Mouse (Mus musculus): ENCODE results near the gene Adgrb3. TPM values are rescaled to one million over a fixed set of nuclear protein-coding genes. Genes with fewer than 3 reads are reported as not detected.

The Adgrb3 gene
- polyA plus RNA-seq, 1 experiment from 2014 or later: 0.95 TPM

- WGBS: 0% methylated on average over 31 of the region's 99 CpGs
Observed at GRCm38 (mm10) chr1:25829921-25830751, 629 bp upstream of the Adgrb3 start.

GRCm38 (mm10) chr1:25828071-25828755 is 1.3 kb downstream of the Adgrb3 start:
- H3K4me2 ChIP-seq (ENCODE audit: low read depth, severe bottlenecking): no peak overlapping the region
- peaks cover 14% of the 10 kb centered on the region for H3K27me3 ChIP-seq (ENCODE audit: control insufficient read depth, insufficient read depth, low read length)
- WGBS: 77% methylated on average over 9 of the region's 9 CpGs
- H3K9me3 ChIP-seq (ENCODE audit: control insufficient read depth, low read length): no peaks in the 10 kb centered on the region
- no peak overlapping the region for H3K27ac ChIP-seq (replicated peaks; ENCODE audit: low read depth, low read length)
- DNase-seq (ENCODE audit: low spot score): no peak
- no peak overlapping the region for H3K9ac ChIP-seq (ENCODE audit: low read length)
- no peaks in the 10 kb centered on the region for H3K4me1 ChIP-seq (ENCODE audit: control insufficient read depth, insufficient read depth, low read length)
- no peaks in the 10 kb centered on the region for H3K36me3 ChIP-seq (ENCODE audit: control insufficient read depth, insufficient read depth, low read length)
- no peak overlapping the region for H3K4me3 ChIP-seq (ENCODE audit: low read depth, low read length)
- ATAC-seq (ENCODE audit: insufficient number of reproducible peaks, low FRiP score, low TSS enrichment, low read depth): no peak

More at GRCm38 (mm10) chr1:25829921-25830751, 629 bp upstream of the Adgrb3 start:
- ATAC-seq (ENCODE audit: insufficient number of reproducible peaks, low FRiP score, low TSS enrichment, low read depth) (peak; percentile 78), DNase-seq (ENCODE audit: low spot score) (peak; percentile 81)
- Histone ChIP-seq H3K9ac (ENCODE audit: low read length) (peak overlapping the region; percentile 56), H3K4me2 (ENCODE audit: low read depth, severe bottlenecking) (peak overlapping the region; percentile 72), H3K27me3 (ENCODE audit: control insufficient read depth, insufficient read depth, low read length) (peaks cover 14% of the 10 kb centered on the region), H3K4me1 (ENCODE audit: control insufficient read depth, insufficient read depth, low read length) (no peaks in the 10 kb centered on the region), H3K36me3 (ENCODE audit: control insufficient read depth, insufficient read depth, low read length) (no peaks in the 10 kb centered on the region), H3K9me3 (ENCODE audit: control insufficient read depth, low read length) (no peaks in the 10 kb centered on the region), H3K4me3 (ENCODE audit: low read depth, low read length) (peak overlapping the region; percentile 45), H3K27ac (replicated peaks; ENCODE audit: low read depth, low read length) (no peak overlapping the region)

- Histone ChIP-seq H3K9ac (ENCODE audit: low read length) (no peak overlapping the region), H3K27me3 (ENCODE audit: control insufficient read depth, insufficient read depth, low read length) (peaks cover 14% of the 10 kb centered on the region), H3K4me3 (ENCODE audit: low read depth, low read length) (no peak overlapping the region), H3K9me3 (ENCODE audit: control insufficient read depth, low read length) (no peaks in the 10 kb centered on the region), H3K4me1 (ENCODE audit: control insufficient read depth, insufficient read depth, low read length) (no peaks in the 10 kb centered on the region), H3K36me3 (ENCODE audit: control insufficient read depth, insufficient read depth, low read length) (no peaks in the 10 kb centered on the region), H3K27ac (replicated peaks; ENCODE audit: low read depth, low read length) (no peak overlapping the region), H3K4me2 (ENCODE audit: low read depth, severe bottlenecking) (no peak overlapping the region)
- DNase-seq (ENCODE audit: low spot score) (no peak), ATAC-seq (ENCODE audit: insufficient number of reproducible peaks, low FRiP score, low TSS enrichment, low read depth) (no peak)
- 73% methylated on average over 9 of the region's 9 CpGs for WGBS
Observed at GRCm38 (mm10) chr1:25827436-25827835, 2.1 kb downstream of the Adgrb3 start.

DNA sequence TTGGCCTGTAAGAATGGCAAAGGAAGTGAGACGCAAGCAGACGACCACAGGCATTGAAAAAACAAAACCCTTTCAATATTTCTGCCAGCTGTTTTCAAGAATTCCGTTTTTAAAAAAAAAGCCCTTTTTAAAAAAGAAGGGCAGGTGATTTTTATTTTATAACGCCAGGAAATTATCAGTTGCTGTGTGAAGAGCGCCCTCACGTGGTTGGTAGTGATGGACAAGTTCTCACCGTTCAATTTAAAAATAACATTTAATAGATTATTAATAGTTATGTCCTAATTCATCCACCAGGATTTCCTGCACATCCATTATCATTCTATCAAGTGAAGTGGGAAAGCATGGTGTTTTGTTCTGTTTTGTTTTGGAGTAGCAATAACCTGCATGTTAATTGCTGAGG is 2.7 kb downstream of the Adgrb3 start:
- no peak overlapping the region for H3K27ac ChIP-seq (replicated peaks; ENCODE audit: low read depth, low read length)
- H3K27me3 ChIP-seq (ENCODE audit: control insufficient read depth, insufficient read depth, low read length): peaks cover 14% of the 10 kb centered on the region
- no peak overlapping the region for H3K4me2 ChIP-seq (ENCODE audit: low read depth, severe bottlenecking)
- no peaks in the 10 kb centered on the region for H3K9me3 ChIP-seq (ENCODE audit: control insufficient read depth, low read length)
- H3K4me3 ChIP-seq (ENCODE audit: low read depth, low read length): no peak overlapping the region
- no peak overlapping the region for H3K9ac ChIP-seq (ENCODE audit: low read length)
- DNase-seq (ENCODE audit: low spot score) (peak; percentile 63), ATAC-seq (ENCODE audit: insufficient number of reproducible peaks, low FRiP score, low TSS enrichment, low read depth) (no peak)
- H3K4me1 ChIP-seq (ENCODE audit: control insufficient read depth, insufficient read depth, low read length): no peaks in the 10 kb centered on the region
- H3K36me3 ChIP-seq (ENCODE audit: control insufficient read depth, insufficient read depth, low read length): no peaks in the 10 kb centered on the region
- WGBS: 15% methylated on average over 7 of the region's 7 CpGs

DNA sequence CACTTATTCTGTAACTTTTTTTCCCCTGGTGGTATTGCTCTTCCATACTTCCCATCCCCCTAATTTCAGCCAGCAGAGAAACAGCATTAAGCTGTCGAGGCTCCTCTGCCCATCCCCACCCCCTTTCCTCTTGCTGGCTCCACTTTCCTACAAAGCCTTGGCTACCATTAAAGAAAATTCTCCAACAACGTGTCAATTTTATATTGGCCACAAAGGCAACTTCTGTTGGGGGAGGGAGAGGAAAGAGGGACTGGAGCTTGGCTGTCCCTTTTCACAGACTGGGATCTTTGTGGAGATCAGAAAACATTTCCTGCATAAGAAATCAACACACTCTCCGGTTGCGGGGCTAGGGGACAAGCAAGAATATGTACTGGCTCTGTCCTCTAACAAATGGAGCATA is 4.9 kb downstream of the Adgrb3 start:
- DNase-seq (ENCODE audit: low spot score) (no peak), ATAC-seq (ENCODE audit: insufficient number of reproducible peaks, low FRiP score, low TSS enrichment, low read depth) (no peak)
- 37% methylated on average over 4 of the region's 4 CpGs for WGBS
- no peak overlapping the region for H3K9ac ChIP-seq (ENCODE audit: low read length)
- H3K36me3 ChIP-seq (ENCODE audit: control insufficient read depth, insufficient read depth, low read length): no peaks in the 10 kb centered on the region
- H3K4me3 ChIP-seq (ENCODE audit: low read depth, low read length): no peak overlapping the region
- no peak overlapping the region for H3K27ac ChIP-seq (replicated peaks; ENCODE audit: low read depth, low read length)
- no peak overlapping the region for H3K4me2 ChIP-seq (ENCODE audit: low read depth, severe bottlenecking)
- no peaks in the 10 kb centered on the region for H3K9me3 ChIP-seq (ENCODE audit: control insufficient read depth, low read length)
- H3K4me1 ChIP-seq (ENCODE audit: control insufficient read depth, insufficient read depth, low read length): no peaks in the 10 kb centered on the region
- peaks cover 14% of the 10 kb centered on the region for H3K27me3 ChIP-seq (ENCODE audit: control insufficient read depth, insufficient read depth, low read length)

GRCm38 (mm10) chr1:25823961-25824360 is 5.5 kb downstream of the Adgrb3 start:
- ATAC-seq (ENCODE audit: insufficient number of reproducible peaks, low FRiP score, low TSS enrichment, low read depth): no peak

GRCm38 (mm10) chr1:25815491-25815890 is 14.0 kb downstream of the Adgrb3 start:
- H3K9me3 ChIP-seq (ENCODE audit: control insufficient read depth, low read length): no peaks in the 10 kb centered on the region
- no peak overlapping the region for H3K27ac ChIP-seq (replicated peaks; ENCODE audit: low read depth, low read length)
- H3K9ac ChIP-seq (ENCODE audit: low read length): no peak overlapping the region
- H3K4me1 ChIP-seq (ENCODE audit: control insufficient read depth, insufficient read depth, low read length): no peaks in the 10 kb centered on the region
- H3K4me2 ChIP-seq (ENCODE audit: low read depth, severe bottlenecking): no peak overlapping the region
- H3K27me3 ChIP-seq (ENCODE audit: control insufficient read depth, insufficient read depth, low read length): no peaks in the 10 kb centered on the region
- DNase-seq (ENCODE audit: low spot score) (no peak), ATAC-seq (ENCODE audit: insufficient number of reproducible peaks, low FRiP score, low TSS enrichment, low read depth) (no peak)
- 88% methylated on average over 1 of the region's 1 CpGs for WGBS
- no peak overlapping the region for H3K4me3 ChIP-seq (ENCODE audit: low read depth, low read length)
- no peaks in the 10 kb centered on the region for H3K36me3 ChIP-seq (ENCODE audit: control insufficient read depth, insufficient read depth, low read length)

More at GRCm38 (mm10) chr1:25823961-25824360, 5.5 kb downstream of the Adgrb3 start:
- Histone ChIP-seq H3K36me3 (ENCODE audit: control insufficient read depth, insufficient read depth, low read length) (no peaks in the 10 kb centered on the region), H3K9ac (ENCODE audit: low read length) (no peak overlapping the region), H3K4me3 (ENCODE audit: low read depth, low read length) (no peak overlapping the region), H3K9me3 (ENCODE audit: control insufficient read depth, low read length) (no peaks in the 10 kb centered on the region), H3K4me1 (ENCODE audit: control insufficient read depth, insufficient read depth, low read length) (no peaks in the 10 kb centered on the region), H3K4me2 (ENCODE audit: low read depth, severe bottlenecking) (no peak overlapping the region), H3K27me3 (ENCODE audit: control insufficient read depth, insufficient read depth, low read length) (peaks cover 10% of the 10 kb centered on the region), H3K27ac (replicated peaks; ENCODE audit: low read depth, low read length) (no peak overlapping the region)
- no peak for DNase-seq (ENCODE audit: low spot score)
- 86% methylated on average over 10 of the region's 10 CpGs for WGBS

DNA sequence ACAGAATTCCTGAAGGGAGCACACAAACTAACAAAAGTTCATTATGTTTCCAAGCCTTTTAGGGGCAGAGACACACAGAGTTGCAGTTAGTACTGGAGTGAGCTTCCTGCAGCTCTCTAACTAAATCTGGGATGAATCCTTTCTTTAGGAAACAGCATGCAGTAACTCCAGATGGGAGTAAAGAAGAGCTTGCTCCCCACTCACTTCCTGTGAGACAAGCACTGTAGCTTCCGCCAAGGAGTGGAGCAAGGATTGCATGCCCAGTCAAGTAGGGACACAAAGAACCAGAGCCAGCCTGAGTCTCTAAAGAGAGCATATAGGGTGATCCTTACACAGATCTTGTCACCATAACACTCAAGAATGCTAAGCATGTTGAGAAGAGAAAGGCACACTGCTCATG is 50.7 kb downstream of the Adgrb3 start:
- 73% methylated on average over 1 of the region's 1 CpGs for WGBS
- H3K9ac ChIP-seq (ENCODE audit: low read length): no peak overlapping the region
- DNase-seq (ENCODE audit: low spot score): no peak

More for the DNA sequence above, 50.7 kb downstream of the Adgrb3 start:
- Histone ChIP-seq H3K27ac (replicated peaks; ENCODE audit: low read depth, low read length) (no peak overlapping the region), H3K4me2 (ENCODE audit: low read depth, severe bottlenecking) (no peak overlapping the region), H3K36me3 (ENCODE audit: control insufficient read depth, insufficient read depth, low read length) (no peaks in the 10 kb centered on the region), H3K4me1 (ENCODE audit: control insufficient read depth, insufficient read depth, low read length) (no peaks in the 10 kb centered on the region), H3K9me3 (ENCODE audit: control insufficient read depth, low read length) (no peaks in the 10 kb centered on the region), H3K27me3 (ENCODE audit: control insufficient read depth, insufficient read depth, low read length) (no peaks in the 10 kb centered on the region), H3K4me3 (ENCODE audit: low read depth, low read length) (no peak overlapping the region)
- no peak for ATAC-seq (ENCODE audit: insufficient number of reproducible peaks, low FRiP score, low TSS enrichment, low read depth)

Data from limb, embryonic 11.5 days (tissue).